Mouse (Mus musculus) bone marrow macrophage, adult 2 months (primary cell): ENCODE data around the gene Fam160b1. TPM values are rescaled to one million over a fixed set of nuclear protein-coding genes. Genes with fewer than 3 reads are reported as not detected.

ENCODE experiments used
- H3K27ac ChIP-seq: 2 replicates; pipeline ENCODE4 v1.5.1; 2012; ENCODE audit warnings: low read depth, low read length; ENCODE audit not compliant: insufficient read depth
- H3K4me1 ChIP-seq: 2 replicates; pipeline ENCODE4 v1.6.1; 2012; ENCODE audit warnings: low read length; ENCODE audit not compliant: control insufficient read depth, insufficient read depth
- H3K4me3 ChIP-seq: 2 replicates; pipeline ENCODE4 v1.5.1; 2012; ENCODE audit warnings: mild to moderate bottlenecking, low read length, moderate library complexity; ENCODE audit not compliant: insufficient read depth
- CTCF ChIP-seq: IDR thresholded peaks from 2 replicates; pipeline ENCODE4 v1.5.1; 2012; ENCODE audit warnings: low read depth, mild to moderate bottlenecking, low read length, moderate library complexity
- POLR2A ChIP-seq: IDR thresholded peaks from 2 replicates; pipeline ENCODE4 v1.6.1; 2012; ENCODE audit warnings: mild to moderate bottlenecking, low read depth, low read length, borderline replicate concordance
- polyA plus RNA-seq: library from polyadenylated mRNA; stranded (reverse); fragments of >200 nt; gene quantifications from 2 replicates; pipeline ENCODE4 v1.2.4, GENCODE M21; 2012; ENCODE audit not compliant: missing spikeins, insufficient read depth, insufficient read length

Fam160b1 gene
- polyA plus RNA-seq: 18.3 and 24.1 TPM in 2 replicates

DNA sequence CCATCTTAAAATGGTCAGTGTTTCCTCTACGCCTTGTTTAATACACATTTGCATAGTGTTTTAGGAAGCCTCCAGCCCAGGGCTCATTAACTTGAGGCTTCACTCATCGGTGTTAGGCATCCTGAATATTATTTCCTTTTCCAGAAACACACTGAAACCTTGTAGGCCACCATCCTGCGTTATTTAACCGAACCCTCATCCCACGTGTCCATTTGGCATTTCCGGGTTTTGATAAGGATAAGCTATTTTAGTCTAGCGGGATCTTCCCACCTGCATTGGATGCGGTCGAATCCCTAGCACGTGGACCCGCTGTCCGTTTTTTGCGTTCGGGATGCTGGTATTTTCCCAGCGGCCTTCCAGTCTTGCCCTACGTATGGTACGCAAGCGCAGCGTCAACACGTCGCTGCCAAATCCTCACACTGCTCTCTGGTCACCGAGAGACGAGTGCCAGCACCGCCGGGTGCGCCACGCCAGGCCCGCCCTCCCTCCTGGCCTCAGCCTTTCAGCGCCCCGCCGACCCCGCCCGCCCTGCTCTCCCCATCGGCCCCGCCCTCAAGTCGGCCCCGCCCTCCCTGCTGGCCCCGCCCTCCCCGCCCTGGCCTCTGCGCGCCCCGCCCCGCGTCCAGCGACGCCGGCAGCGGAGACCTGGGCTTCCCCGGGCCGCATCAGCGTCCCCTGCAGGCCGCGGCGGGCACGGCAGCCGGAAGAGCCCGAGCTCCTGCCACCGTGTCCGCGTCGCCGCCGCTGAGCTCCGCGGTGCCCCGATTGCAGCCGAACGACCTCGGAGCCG lies at the start of gene Fam160b1:
Gene Fam160b1 (plus strand): TSS at position 340 of the 790 bp plus-strand sequence.
- TF ChIP-seq POLR2A (no peak), CTCF (no peak; the same call in 1 of the 2 replicates)
- peaks cover 35% of the 10 kb centered on the region for H3K4me1 ChIP-seq
- peak within 1 kb of the TSS; percentile 87 for H3K27ac ChIP-seq
- peak within 1 kb of the TSS; percentile 91 for H3K4me3 ChIP-seq

DNA sequence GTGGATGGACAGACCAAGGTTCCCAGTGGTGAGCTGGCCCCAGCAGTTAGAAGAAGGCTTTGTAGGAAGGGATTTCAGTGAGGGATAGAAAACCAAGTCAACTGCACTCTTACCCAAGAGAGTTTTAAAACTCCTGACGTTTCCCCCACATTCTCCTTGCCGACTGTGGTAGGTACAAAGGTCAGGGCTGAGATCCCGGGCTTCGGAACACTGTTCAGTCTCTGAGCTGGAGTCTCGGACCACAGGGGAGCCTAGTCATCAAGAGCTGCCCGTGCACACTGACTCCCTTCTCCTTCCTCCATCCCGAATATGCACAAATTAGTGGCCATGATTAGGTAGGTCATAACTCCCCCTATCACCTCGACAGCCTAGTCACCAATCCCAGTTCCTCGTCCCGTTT lies 47.3 kb upstream of the Fam160b1 start:
- no peaks in the 10 kb centered on the region for H3K4me1 ChIP-seq

DNA sequence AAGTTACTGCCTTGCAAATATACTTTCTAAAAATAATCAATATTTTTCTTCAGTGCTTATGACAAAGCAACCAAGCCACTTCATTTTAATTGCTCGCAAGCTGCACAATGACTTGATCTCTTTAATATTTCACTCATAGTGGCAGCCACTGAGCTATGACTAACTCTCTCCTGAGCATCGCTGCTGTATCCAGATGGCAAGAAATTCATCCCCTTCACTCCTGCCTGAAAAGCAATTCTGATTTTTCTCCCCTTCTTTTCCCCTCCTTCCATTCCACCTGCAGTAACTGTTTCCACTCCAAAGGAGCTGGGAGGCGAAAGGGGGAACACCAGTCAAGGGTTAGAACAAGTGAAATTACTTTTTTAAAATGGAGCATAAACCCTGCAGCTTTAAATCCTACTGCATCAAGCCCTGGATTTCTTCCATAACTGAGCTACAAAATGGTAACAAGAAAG lies 46.6 kb upstream of the Fam160b1 start:
- no peaks in the 10 kb centered on the region for H3K4me1 ChIP-seq
- H3K4me3 ChIP-seq: no peak overlapping the region
- no peak for TF ChIP-seq POLR2A
- no peak overlapping the region for H3K27ac ChIP-seq

More for the DNA sequence above, 47.3 kb upstream of the Fam160b1 start:
- TF ChIP-seq POLR2A (no peak), CTCF (no peak)
- Histone ChIP-seq H3K4me3 (no peak overlapping the region), H3K27ac (no peak overlapping the region)

DNA sequence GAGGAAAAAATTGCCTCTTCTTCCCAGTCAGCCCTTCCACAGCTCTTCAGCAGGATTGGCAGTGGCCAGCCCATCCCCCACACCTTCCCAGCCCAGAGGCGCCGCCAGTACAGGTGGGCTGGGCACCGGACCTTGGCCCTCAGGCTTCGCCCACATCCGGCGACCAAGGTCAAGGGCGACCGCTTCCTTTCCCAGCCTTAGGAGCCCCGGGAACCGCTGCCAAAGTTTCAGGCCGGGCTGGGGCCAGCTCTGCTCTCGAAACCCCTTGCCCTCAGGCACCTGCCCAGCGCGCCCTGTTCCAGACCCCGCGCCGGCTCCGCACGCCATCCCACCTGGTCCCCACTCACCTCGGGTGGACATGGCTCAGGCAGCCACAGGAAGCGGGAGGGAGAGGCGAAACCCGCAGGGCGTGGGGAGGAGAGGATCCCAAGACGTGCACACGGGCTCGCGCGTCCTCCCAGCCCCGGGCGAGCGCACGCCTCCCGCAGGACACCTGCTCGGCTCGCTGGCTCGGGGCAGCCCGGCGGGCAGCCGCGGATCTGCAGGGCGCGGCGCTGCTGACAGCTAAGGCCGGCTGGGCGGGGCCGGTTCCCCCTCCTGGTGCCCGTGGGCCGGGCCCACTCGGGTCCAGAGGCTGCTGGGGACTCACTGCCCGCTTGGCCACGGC lies 46.0 kb upstream of the Fam160b1 start, which contains the start of gene Ablim1:
Gene Ablim1 (minus strand): TSS at position 574 of the 667 bp plus-strand sequence.
- Histone ChIP-seq H3K4me1 (no peaks in the 10 kb centered on the region), H3K27ac (no peak within 1 kb of the TSS), H3K4me3 (peak within 1 kb of the TSS; percentile 15)
- no peak for TF ChIP-seq CTCF
- TF ChIP-seq POLR2A: no peak

DNA sequence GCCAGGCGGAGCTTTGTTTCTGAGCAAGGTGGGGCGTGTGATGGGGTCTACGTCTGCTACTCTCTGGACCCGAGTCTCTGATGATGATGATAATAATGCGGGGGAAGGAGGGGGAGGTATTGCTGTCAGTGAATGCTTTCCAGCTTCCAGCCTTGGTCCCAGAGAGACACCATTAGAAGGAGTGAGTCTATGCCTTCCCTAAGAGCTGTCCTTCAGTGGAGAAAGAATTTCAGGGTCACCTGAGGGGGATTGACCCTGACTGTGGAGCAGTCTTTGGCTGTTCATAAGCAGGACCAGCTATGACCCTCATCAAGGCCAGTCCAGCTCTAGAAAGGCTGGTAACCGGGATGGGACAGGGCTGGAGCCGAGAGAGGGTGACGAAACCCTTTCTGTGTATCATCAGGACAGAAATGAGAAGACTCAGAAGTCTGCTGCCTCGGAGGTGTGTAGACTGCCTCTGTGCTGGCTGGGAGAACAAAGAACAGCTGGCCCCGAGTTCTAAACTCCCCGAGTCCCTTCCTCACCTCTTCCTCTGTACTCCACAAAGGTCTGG lies 45.4 kb upstream of the Fam160b1 start:
- H3K4me1 ChIP-seq: no peaks in the 10 kb centered on the region
- TF ChIP-seq CTCF: no peak
- TF ChIP-seq POLR2A: no peak
- no peak overlapping the region for H3K27ac ChIP-seq
- H3K4me3 ChIP-seq: no peak overlapping the region

DNA sequence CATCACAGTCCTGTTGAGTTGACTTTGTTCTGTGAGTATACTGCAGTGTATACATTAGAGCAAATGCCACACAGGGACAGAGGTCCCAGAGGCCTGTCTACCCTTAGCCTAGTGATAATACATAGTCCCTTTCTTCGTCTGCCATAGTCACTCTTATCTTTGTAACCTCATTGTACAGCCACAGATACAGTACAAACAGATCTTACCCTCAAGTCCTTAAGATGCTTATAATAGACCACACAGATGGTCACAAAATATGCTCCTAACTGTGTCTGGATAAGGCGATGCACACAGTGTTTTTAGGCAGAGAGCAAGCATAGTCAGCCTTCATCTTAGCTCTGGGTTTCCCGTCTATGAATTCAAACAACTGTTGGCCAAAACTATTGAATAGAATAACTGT lies 43.9 kb upstream of the Fam160b1 start:
- no peak overlapping the region for H3K4me3 ChIP-seq

DNA sequence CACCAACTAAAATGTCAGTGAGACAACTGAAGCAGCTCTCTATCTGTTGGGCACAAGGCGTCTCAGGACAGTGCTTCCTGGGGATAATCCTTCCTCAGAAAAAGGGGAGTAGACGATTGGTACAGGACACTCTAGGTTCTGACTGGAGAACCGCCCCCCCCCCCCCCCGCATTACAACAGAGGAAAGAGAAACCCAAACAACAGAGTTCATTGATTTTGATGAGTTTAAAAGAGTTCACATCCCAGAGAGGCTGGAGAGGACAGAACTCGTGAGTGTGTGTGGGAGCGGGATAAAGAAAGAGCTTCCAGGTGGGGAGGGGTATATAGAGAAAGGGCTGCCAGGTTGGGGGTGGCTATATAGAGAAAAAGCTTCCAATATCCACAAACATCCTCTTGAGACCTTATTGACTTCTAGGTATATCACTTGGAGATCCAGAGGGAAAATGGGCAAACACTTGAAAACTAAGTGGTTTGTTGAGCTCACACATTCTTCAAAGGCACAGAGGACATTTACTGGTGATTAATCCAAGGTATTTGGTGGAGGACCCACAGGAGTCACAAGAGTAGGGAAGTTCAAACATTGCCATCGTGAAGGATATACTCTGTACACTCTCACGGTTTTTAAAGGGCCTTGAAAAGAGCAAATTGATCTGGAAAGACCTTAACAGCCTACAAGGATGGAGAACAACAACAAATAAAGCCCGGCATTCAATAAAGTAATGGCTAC lies 39.7 kb upstream of the Fam160b1 start:
- TF ChIP-seq POLR2A (no peak), CTCF (no peak)
- Histone ChIP-seq H3K27ac (no peak overlapping the region), H3K4me3 (no peak overlapping the region), H3K4me1 (no peaks in the 10 kb centered on the region)

More for the DNA sequence above, 43.9 kb upstream of the Fam160b1 start:
- TF ChIP-seq POLR2A (no peak), CTCF (no peak)
- Histone ChIP-seq H3K27ac (no peak overlapping the region), H3K4me1 (no peaks in the 10 kb centered on the region)

DNA sequence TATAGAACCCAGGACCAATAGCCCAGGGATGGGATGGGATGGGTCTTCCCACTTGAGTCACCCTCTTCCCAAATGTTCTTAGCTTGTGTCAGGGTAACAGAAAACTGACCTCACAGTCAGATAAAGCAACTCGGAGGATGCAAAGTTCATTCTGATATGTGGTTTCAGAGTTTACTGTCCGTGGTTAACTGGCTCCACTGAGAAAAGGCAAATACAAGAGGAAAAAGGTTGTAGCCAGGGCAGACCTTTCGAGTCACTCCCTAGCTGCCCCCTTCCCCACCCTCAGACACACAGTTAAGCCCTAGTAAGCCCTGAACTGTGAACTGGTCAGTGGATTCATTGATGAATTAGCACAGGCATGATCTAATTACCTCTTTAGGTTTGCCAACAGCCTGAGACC lies 38.6 kb upstream of the Fam160b1 start:
- Histone ChIP-seq H3K4me1 (no peaks in the 10 kb centered on the region), H3K4me3 (no peak overlapping the region), H3K27ac (no peak overlapping the region)
- TF ChIP-seq CTCF (no peak), POLR2A (no peak)

DNA sequence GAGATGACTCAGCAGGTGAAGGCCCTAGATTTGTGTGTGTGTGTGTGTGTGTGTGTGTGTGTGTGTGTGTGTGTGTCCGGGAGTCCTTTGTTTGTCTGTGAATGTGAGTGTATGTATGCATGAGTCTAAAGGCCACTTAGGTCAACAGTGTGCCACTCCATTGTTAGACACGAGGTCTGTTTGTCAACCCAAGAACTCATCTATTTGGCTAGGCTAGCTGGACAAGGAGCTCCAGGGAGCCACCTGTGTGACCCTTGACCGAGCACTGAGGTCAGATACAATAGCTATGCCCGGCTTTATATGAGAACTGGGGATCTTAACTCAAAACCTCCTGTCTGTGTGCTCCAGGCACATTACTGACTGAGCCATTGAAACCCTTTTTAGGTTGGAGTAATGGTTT lies 38.0 kb upstream of the Fam160b1 start:
- Histone ChIP-seq H3K27ac (no peak overlapping the region), H3K4me3 (no peak overlapping the region)

More for the DNA sequence above, 38.0 kb upstream of the Fam160b1 start:
- H3K4me1 ChIP-seq: no peaks in the 10 kb centered on the region
- no peak for TF ChIP-seq CTCF
- no peak for TF ChIP-seq POLR2A
